Mouse (Mus musculus): ENCODE results near the gene Morc4.

The Morc4 gene

DNA sequence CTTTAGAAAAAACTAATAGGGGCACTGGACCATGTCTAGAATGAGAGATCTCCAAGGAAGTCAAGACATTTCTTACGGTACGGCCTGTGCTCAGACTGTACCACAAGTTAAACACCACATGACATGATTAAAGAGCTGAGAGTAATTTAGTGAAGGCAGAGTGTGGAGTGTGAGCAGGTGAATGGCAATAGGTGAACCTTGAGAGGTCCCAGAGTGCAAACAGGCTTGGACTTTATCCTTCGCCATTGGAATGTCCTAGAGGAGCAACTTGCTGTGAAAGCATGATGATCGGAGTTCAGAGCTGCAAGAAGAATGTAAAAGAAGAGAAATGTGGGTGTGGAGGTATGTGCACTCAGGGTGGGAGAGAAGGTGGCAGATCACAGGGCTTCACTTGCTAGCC lies 65.6 kb downstream of the Morc4 start:
- DNase-seq (ENCODE audit: low read depth), result no peak

DNA sequence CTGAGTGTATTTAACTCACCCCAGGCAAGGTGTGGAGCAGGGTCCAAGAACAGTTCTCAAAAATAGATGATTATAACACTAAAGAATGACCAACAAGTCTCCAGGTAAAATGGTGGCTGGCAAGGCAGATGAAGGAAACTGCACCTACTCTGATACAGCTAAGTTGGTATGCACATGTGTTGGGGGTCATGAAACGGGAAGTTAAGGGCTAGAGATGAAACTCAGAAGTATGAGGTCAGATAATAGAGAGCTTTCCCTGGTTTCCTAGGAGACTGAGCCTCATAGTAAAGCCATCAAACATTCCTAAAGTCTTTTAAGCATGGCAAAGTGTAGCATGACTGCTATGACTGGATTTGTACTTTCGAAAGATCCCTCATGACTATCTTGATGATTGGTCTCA lies 68.4 kb downstream of the Morc4 start:
- DNase-seq (ENCODE audit: low read depth), result no peak

DNA sequence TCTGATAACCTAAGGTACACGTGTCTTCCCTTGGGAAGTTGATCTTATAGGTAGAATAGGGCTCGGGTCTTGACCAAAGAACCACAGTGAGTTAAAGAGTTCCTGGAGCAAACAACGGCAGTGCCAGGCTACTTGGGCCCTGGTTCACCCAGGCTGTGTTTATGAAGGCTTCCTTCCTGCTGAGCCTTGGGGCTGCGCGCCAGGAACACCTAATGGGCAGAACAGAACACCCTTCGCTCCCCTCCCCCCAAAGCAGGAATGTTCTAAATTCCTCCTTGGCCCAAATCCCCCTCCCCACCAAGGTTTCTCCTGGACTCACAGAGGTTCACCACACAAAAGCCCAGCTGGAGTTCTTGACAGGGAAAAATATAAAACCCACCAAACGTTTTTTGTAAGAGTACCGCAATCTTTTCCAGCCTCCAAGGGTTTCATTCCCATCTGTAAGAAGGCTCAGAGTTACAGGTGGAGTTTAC lies 71.0 kb downstream of the Morc4 start, which contains the start of gene Cldn2:
Gene Cldn2 (plus strand): TSS at position 423 of the 473 bp plus-strand sequence.
- no peak for DNase-seq (ENCODE audit: low read depth)

DNA sequence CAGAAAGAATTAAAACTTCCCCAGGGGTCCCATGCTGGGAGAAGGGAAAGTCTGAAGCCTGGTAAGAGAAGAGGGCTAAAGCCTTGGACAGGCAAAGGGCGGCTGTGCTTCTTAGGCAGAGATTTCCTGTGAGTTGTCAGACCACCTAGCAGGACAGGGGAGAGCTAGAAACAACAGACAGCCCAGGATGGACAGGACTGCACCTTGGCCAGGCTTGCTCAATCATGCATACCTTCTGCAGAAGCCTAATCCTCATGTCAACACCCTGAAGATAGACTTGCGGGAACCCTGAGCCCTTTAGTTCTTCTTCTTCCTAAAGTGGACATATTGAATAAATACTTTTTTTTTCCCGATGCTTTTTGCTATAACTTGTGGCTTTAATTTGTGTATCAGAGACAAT lies 71.5 kb downstream of the Morc4 start:
- no peak for DNase-seq (ENCODE audit: low read depth)

GRCm38 (mm10) chrX:139797875-139798274 lies 73.6 kb downstream of the Morc4 start:
- DNase-seq (ENCODE audit: low read depth), result no peak

DNA sequence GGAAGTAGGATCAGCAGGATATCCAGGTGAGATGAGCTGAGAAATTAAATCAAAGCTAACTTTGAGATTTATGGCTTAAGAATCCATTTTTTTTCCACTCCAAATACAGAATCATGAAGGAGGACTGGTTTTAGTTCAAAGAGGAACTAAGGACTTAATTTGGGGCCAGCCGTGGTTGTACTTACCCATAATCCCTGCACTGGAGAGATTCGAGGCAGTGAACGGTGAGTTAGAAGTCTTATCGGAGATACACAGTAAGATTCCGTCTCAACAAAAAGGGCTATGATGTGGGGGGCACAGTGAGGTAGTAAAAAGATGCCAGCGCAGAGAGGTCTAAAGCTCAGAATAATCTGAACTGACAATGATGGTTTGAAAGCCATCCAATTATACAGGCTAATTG lies 75.4 kb downstream of the Morc4 start:
- no peak for DNase-seq (ENCODE audit: low read depth)

GRCm38 (mm10) chrX:139794072-139794845 lies 77.2 kb downstream of the Morc4 start:
- no peak for DNase-seq (ENCODE audit: low read depth)

DNA sequence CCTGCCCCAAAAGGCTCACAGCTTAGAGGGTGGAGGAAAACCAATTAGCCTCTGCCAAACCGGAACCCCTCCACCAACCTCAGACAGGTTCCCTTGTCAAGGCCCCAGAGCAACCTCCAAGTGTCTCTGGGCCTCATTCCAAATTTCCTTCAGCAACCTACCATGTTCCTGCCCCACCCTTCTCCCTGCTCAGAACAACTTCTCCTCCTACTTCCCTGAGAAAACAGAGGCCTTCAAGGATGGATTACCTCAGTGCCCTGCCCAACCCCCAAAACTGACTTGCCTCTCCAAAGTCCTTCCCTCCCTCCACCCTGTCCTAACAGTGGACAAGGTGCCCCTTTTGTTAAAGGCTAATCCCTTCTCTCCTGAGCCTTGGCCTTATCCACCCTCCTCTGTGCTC lies 85.7 kb downstream of the Morc4 start:
- no peak for DNase-seq (ENCODE audit: low read depth)

DNA sequence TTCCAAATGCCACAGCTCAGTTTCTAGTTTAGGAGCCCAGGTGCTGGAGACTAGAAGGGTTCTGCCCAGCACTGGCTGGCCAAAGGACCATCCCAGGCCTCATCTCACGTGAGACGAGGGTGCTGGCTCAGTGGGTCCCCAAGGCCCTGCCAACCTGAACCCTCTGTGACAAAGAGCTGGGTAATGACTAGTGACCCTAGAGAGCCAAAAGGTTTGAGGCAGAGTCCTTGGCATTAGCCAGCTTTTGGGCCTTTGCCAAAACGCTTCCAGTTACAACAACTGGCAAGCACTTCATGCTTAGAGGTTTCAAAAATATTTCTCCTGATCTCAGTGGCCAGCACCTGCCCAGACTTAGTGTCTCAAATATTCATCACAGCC lies 88.4 kb downstream of the Morc4 start:
- DNase-seq (ENCODE audit: low read depth), result peak; percentile 52

- DNase-seq (ENCODE audit: low read depth), result no peak
These were observed 89.0 kb downstream of the Morc4 start, which contains the start of gene Ripply1 for GRCm38 (mm10) chrX:139782278-139783044. Gene Ripply1, minus strand, starts transcription at chrX:139782353.

- no peak for DNase-seq (ENCODE audit: low read depth)
These were observed 89.9 kb downstream of the Morc4 start for GRCm38 (mm10) chrX:139781563-139781962.

DNA sequence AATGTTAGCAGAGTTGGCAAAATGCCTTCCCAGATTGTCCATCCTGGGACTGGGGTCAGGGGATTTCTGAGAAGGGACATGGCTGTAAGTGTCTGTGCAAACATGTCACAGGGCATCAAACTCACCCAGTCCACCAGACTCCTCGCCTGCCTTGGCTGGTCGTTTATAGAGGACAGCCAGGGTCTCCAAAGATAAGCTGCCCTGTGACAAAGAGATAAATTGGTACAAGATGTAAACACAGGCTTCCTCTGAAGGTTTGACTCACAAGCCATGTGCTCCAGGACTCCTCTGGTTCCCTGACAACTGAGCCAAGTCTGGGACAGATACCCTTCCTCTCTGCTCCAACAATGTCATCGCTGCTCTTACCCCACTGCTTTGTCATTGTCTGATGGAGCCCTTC lies 90.5 kb downstream of the Morc4 start:
- no peak for DNase-seq (ENCODE audit: low read depth)

DNA sequence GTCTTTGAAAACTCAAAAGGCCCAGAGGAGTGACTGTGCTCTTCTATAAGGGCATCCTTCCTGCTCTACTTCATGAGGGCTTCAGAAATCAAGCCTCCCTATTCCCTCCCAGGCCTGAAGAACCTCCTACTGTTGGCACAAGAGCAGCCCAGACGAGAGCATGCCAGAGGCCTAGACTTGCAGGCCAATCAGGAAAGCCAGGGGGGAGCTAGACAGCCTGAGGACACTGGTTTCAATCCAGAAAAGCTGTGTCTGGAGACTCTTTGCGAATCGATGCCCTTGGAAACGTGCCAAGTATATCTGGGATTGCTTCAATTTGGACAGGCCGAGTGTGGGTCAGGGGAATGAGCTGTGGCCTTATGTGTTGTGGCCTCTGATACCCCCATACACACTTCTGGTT lies 92.1 kb downstream of the Morc4 start:
- DNase-seq (ENCODE audit: low read depth), result no peak

GRCm38 (mm10) chrX:139778886-139779285 lies 92.6 kb downstream of the Morc4 start:
- DNase-seq (ENCODE audit: low read depth), result no peak

GRCm38 (mm10) chrX:139777357-139777756 lies 94.1 kb downstream of the Morc4 start:
- DNase-seq (ENCODE audit: low read depth), result no peak

GRCm38 (mm10) chrX:139775084-139775612 lies 96.3 kb downstream of the Morc4 start:
- DNase-seq (ENCODE audit: low read depth), result no peak

GRCm38 (mm10) chrX:139774309-139775083 lies 97.0 kb downstream of the Morc4 start:
- DNase-seq (ENCODE audit: low read depth), result no peak
